Mouse (Mus musculus) retina, embryonic 14.5 days (tissue): ENCODE data around the gene Amz2.
A peak's percentile ranks its signal among the peaks of the same experiment; 100 is the strongest.
"Not testable (repeated sequence)": the region's sequence is repeated elsewhere in the genome, so short reads cannot be mapped to it uniquely, and the experiment has no call there.

Experiments used
- DNase-seq: peaks from one replicate; pipeline ENCODE4 v3.0.0-alpha.2; 2015; ENCODE audit warnings: low spot score

The Amz2 gene

GRCm38 (mm10) chr11:109470921-109471861, 45.4 kb downstream of the Amz2 start:
- peak; percentile 78 for DNase-seq

GRCm38 (mm10) chr11:109472171-109472691, 46.5 kb downstream of the Amz2 start:
- DNase-seq: peak; percentile 47

GRCm38 (mm10) chr11:109472821-109473170, 47.0 kb downstream of the Amz2 start:
- no peak for DNase-seq

GRCm38 (mm10) chr11:109473171-109474085, 47.7 kb downstream of the Amz2 start, which contains the start of the genes Arsg and Slc16a6:
TSS of gene Arsg (plus strand) at chr11:109473374.
TSS of gene Slc16a6 (minus strand) at chr11:109473598.
- peak; percentile 82 for DNase-seq

GRCm38 (mm10) chr11:109474086-109474742, 48.5 kb downstream of the Amz2 start:
- DNase-seq: no peak

- no peak for DNase-seq
Measured at GRCm38 (mm10) chr11:109474836-109475235, 49.1 kb downstream of the Amz2 start.

- DNase-seq: no peak
Measured at GRCm38 (mm10) chr11:109475717-109476116, 50.0 kb downstream of the Amz2 start.

GRCm38 (mm10) chr11:109476241-109476640, 50.5 kb downstream of the Amz2 start:
- peak; percentile 41 for DNase-seq

- no peak for DNase-seq
Measured at GRCm38 (mm10) chr11:109476653-109477052, 50.9 kb downstream of the Amz2 start.

- DNase-seq: no peak
Measured at GRCm38 (mm10) chr11:109477606-109478380, 52.0 kb downstream of the Amz2 start.

- DNase-seq: no peak
Measured at GRCm38 (mm10) chr11:109479575-109480285, 54.0 kb downstream of the Amz2 start.

- no peak for DNase-seq
Measured at GRCm38 (mm10) chr11:109480440-109480839, 54.7 kb downstream of the Amz2 start.

GRCm38 (mm10) chr11:109485398-109486045, 59.8 kb downstream of the Amz2 start:
- DNase-seq: no peak

GRCm38 (mm10) chr11:109487111-109487510, 61.4 kb downstream of the Amz2 start:
- DNase-seq: no peak

GRCm38 (mm10) chr11:109487991-109488684, 62.4 kb downstream of the Amz2 start:
- DNase-seq: no peak

GRCm38 (mm10) chr11:109489763-109490162, 64.0 kb downstream of the Amz2 start:
- DNase-seq: no peak

- DNase-seq: no peak
Measured at GRCm38 (mm10) chr11:109491844-109492243, 66.1 kb downstream of the Amz2 start.

GRCm38 (mm10) chr11:109492847-109493464, 67.2 kb downstream of the Amz2 start:
- DNase-seq: not testable (repeated sequence)
